Mouse (Mus musculus) midbrain, embryonic 13.5 days (tissue): Measurements from ENCODE around the gene Crtc1. TPM values are rescaled to one million over a fixed set of nuclear protein-coding genes. Genes with fewer than 3 reads are reported as not detected.
A peak's percentile ranks its signal among the peaks of the same experiment; 100 is the strongest.

Source experiments
- ATAC-seq: fragments of 200-750 bp; cut with Nextera tagmentation; 2 replicates; pipeline ENCODE4 v1.8.0; 2017; ENCODE audit warnings: mild to moderate bottlenecking, moderate TSS enrichment, moderate library complexity
- H3K27ac ChIP-seq: fragments of 300-500 bp; sonication (generic); 2 replicates; pipeline ENCODE4 v1.5.1; 2015; ENCODE audit warnings: inconsistent platforms, mild to moderate bottlenecking, moderate library complexity
- H3K27me3 ChIP-seq: fragments of 300-500 bp; sonication (generic); 2 replicates; pipeline ENCODE4 v1.6.1; 2015; ENCODE audit warnings: mild to moderate bottlenecking, inconsistent platforms
- H3K36me3 ChIP-seq: fragments of 300-500 bp; sonication (generic); 2 replicates; pipeline ENCODE4 v1.6.1; 2015; ENCODE audit warnings: mild to moderate bottlenecking, inconsistent platforms
- H3K4me1 ChIP-seq: fragments of 300-500 bp; sonication (generic); replicated peaks from 2 replicates; pipeline ENCODE4 v1.6.1; 2015; ENCODE audit warnings: inconsistent platforms
- H3K4me2 ChIP-seq: fragments of 300-500 bp; sonication (generic); replicated peaks from 2 replicates; pipeline ENCODE4 v1.6.1; 2015; ENCODE audit warnings: moderate library complexity, mild to moderate bottlenecking, inconsistent platforms
- H3K4me3 ChIP-seq: fragments of 300-500 bp; sonication (generic); replicated peaks from 2 replicates; pipeline ENCODE4 v1.5.1; 2015; ENCODE audit warnings: mild to moderate bottlenecking, inconsistent platforms
- H3K9ac ChIP-seq: fragments of 300-500 bp; sonication (generic); replicated peaks from 2 replicates; pipeline ENCODE4 v1.6.1; 2015; ENCODE audit warnings: mild to moderate bottlenecking, inconsistent platforms
- H3K9me3 ChIP-seq: fragments of 300-500 bp; sonication (generic); 2 replicates; pipeline ENCODE4 v1.6.1; 2016; ENCODE audit warnings: mild to moderate bottlenecking, inconsistent platforms
- WGBS: fragments of 180-500 bp; shearing (Covaris S2); methylation state at CpG from one replicate; pipeline ENCODE4 v1.1.7; 2015; 5-methylcytosine and 5-hydroxymethylcytosine counted together
- polyA plus RNA-seq: library from polyadenylated mRNA; unstranded; fragments of >200 nt; fragmentation: Nextera tagmentation; extraction: Ambion mirVana; gene quantifications from 2 replicates; pipeline ENCODE4 v1.2.1, GENCODE M21; 2015

Crtc1 gene
- polyA plus RNA-seq, 1 experiment from 2014 or later: 36.1 TPM

- Histone ChIP-seq H3K4me1 (peaks cover 14% of the 10 kb centered on the region), H3K9ac (no peak overlapping the region), H3K4me2 (no peak overlapping the region), H3K36me3 (peaks cover 4% of the 10 kb centered on the region; the same call in 1 of the 2 replicates), H3K27me3 (no peaks in the 10 kb centered on the region), H3K9me3 (no peaks in the 10 kb centered on the region), H3K27ac (no peak overlapping the region), H3K4me3 (no peak overlapping the region)
- 0 out of 2 replicates have a peak, but pooled peaks have one; percentile 47 for ATAC-seq
- WGBS: 59% methylated on average over 2 of the region's 2 CpGs
Observed at GRCm38 (mm10) chr8:70469938-70470337, 30.6 kb upstream of the Crtc1 start.

DNA sequence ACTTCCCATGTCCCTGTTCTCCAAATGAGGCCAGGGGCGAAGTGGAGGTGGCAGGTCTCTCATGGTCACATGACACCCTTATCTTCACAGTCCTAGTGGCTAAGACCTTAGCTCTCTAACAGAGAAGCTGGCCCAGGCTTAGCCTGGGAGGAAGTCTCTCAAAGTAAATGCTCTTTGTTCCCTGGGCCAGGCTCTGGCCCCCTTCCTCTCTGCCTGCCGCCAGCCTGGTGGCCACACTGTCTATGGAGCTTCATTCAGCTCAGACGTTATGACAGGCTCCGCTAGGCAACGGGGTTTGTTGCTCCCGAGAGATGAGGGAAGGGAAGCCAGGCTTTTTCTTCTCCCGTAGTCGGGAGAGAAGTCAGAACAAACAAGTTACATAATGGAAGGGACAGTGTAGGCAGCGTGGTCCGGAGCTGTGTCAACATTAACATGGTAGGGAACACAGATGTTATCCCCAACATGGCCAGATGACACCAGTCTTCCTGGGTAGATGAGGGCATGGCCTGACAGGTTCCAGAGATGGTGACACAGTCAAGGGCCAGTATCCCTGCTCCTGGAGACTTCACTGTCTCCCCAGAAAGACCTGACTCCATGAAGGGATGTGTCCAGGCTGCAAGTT lies 30.0 kb upstream of the Crtc1 start:
- peak; percentile 54; the same call in 1 of the 2 replicates for ATAC-seq
- peaks cover 14% of the 10 kb centered on the region for H3K4me1 ChIP-seq
- H3K36me3 ChIP-seq: peaks cover 4% of the 10 kb centered on the region; the same call in 1 of the 2 replicates
- H3K4me2 ChIP-seq: no peak overlapping the region
- 61% methylated on average over 10 of the region's 10 CpGs for WGBS
- no peak overlapping the region for H3K27ac ChIP-seq
- H3K9me3 ChIP-seq: no peaks in the 10 kb centered on the region
- no peaks in the 10 kb centered on the region for H3K27me3 ChIP-seq
- H3K4me3 ChIP-seq: no peak overlapping the region
- H3K9ac ChIP-seq: no peak overlapping the region

- no peak overlapping the region for H3K9ac ChIP-seq
- H3K9me3 ChIP-seq: no peaks in the 10 kb centered on the region
- H3K27me3 ChIP-seq: no peaks in the 10 kb centered on the region
- peaks cover 4% of the 10 kb centered on the region; the same call in 1 of the 2 replicates for H3K36me3 ChIP-seq
- ATAC-seq: no peak
- H3K27ac ChIP-seq: no peak overlapping the region
- WGBS: 90% methylated on average over 4 of the region's 4 CpGs
- H3K4me3 ChIP-seq: no peak overlapping the region
- peaks cover 14% of the 10 kb centered on the region for H3K4me1 ChIP-seq
- no peak overlapping the region for H3K4me2 ChIP-seq
Observed at GRCm38 (mm10) chr8:70468733-70469132, 29.4 kb upstream of the Crtc1 start.

- 70% methylated on average over 1 of the region's 1 CpGs for WGBS
- no peak for ATAC-seq
Observed at GRCm38 (mm10) chr8:70467907-70468306, 28.5 kb upstream of the Crtc1 start.

GRCm38 (mm10) chr8:70467229-70467725 lies 27.9 kb upstream of the Crtc1 start:
- Histone ChIP-seq H3K9me3 (no peaks in the 10 kb centered on the region), H3K36me3 (peaks cover 4% of the 10 kb centered on the region; the same call in 1 of the 2 replicates), H3K27me3 (no peaks in the 10 kb centered on the region), H3K9ac (no peak overlapping the region), H3K4me3 (no peak overlapping the region), H3K4me2 (no peak overlapping the region), H3K27ac (no peak overlapping the region), H3K4me1 (peaks cover 20% of the 10 kb centered on the region)
- no peak for ATAC-seq
- WGBS: 83% methylated on average over 5 of the region's 5 CpGs

More at GRCm38 (mm10) chr8:70467907-70468306, 28.5 kb upstream of the Crtc1 start:
- Histone ChIP-seq H3K4me2 (no peak overlapping the region), H3K4me1 (peaks cover 20% of the 10 kb centered on the region), H3K9me3 (no peaks in the 10 kb centered on the region), H3K27ac (no peak overlapping the region), H3K4me3 (no peak overlapping the region), H3K36me3 (peaks cover 4% of the 10 kb centered on the region; the same call in 1 of the 2 replicates), H3K27me3 (no peaks in the 10 kb centered on the region), H3K9ac (no peak overlapping the region)

DNA sequence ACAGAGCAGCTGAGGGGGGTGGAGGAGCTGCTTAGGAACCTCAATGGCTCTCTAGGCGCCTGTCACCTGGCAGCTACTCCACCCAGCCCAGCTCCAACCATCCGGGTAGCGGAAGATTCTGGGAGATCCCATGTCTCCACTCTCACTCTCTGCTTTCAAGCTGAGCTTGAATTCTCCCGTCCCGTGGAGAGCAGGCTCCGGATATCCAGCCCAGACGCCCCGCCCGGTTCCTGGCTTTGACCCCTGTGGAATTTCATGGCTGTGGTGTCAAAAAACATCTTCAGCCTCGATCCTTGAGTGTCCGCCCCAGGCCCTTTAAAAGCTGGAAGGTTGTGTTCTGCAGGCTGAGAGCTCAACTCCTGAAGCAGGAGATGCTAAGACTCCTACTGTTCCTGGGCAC lies 27.4 kb upstream of the Crtc1 start:
- Histone ChIP-seq H3K4me2 (no peak overlapping the region), H3K9ac (no peak overlapping the region), H3K9me3 (no peaks in the 10 kb centered on the region), H3K4me3 (no peak overlapping the region), H3K4me1 (peaks cover 20% of the 10 kb centered on the region), H3K27ac (no peak overlapping the region), H3K27me3 (no peaks in the 10 kb centered on the region), H3K36me3 (peaks cover 4% of the 10 kb centered on the region; the same call in 1 of the 2 replicates)
- ATAC-seq: no peak
- 82% methylated on average over 11 of the region's 11 CpGs for WGBS

GRCm38 (mm10) chr8:70466305-70466704 lies 26.9 kb upstream of the Crtc1 start:
- H3K9ac ChIP-seq: no peak overlapping the region
- no peaks in the 10 kb centered on the region for H3K27me3 ChIP-seq
- 86% methylated on average over 4 of the region's 4 CpGs for WGBS
- no peak overlapping the region for H3K4me2 ChIP-seq
- H3K9me3 ChIP-seq: no peaks in the 10 kb centered on the region
- H3K36me3 ChIP-seq: peaks cover 4% of the 10 kb centered on the region; the same call in 1 of the 2 replicates
- no peak for ATAC-seq
- no peak overlapping the region for H3K4me3 ChIP-seq
- H3K27ac ChIP-seq: no peak overlapping the region
- peaks cover 20% of the 10 kb centered on the region for H3K4me1 ChIP-seq

DNA sequence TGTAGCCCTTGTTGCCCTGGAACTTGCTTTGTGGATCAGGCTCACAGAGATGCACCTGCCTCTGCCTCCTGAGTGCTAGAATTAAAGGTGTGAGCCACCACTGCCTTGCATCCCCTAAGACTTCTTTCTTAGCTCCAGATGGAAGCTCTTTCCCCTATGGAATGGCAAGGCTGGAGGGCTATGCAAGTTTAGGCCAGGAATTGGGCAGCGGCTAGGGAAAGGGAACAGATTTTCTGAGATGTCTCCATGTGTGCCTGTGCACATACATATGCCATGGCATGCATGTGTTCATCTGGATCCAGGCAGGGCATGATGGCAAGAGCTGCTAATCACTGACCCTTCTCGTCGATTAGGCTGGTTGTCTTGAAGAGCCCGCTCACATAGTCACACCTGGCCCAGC lies 26.3 kb upstream of the Crtc1 start:
- Histone ChIP-seq H3K4me2 (no peak overlapping the region), H3K27me3 (no peaks in the 10 kb centered on the region), H3K4me3 (no peak overlapping the region), H3K9me3 (no peaks in the 10 kb centered on the region), H3K36me3 (peaks cover 4% of the 10 kb centered on the region; the same call in 1 of the 2 replicates), H3K9ac (no peak overlapping the region), H3K4me1 (peaks cover 20% of the 10 kb centered on the region), H3K27ac (no peak overlapping the region)
- no peak for ATAC-seq
- 96% methylated on average over 4 of the region's 4 CpGs for WGBS

GRCm38 (mm10) chr8:70464162-70464561 lies 24.8 kb upstream of the Crtc1 start:
- H3K36me3 ChIP-seq: peaks cover 4% of the 10 kb centered on the region; the same call in 1 of the 2 replicates
- no peak for ATAC-seq
- peaks cover 9% of the 10 kb centered on the region for H3K4me1 ChIP-seq
- H3K27me3 ChIP-seq: no peaks in the 10 kb centered on the region
- no peak overlapping the region for H3K27ac ChIP-seq
- WGBS: 92% methylated on average over 6 of the region's 6 CpGs
- no peak overlapping the region for H3K9ac ChIP-seq
- H3K4me3 ChIP-seq: no peak overlapping the region
- no peaks in the 10 kb centered on the region for H3K9me3 ChIP-seq
- no peak overlapping the region for H3K4me2 ChIP-seq

DNA sequence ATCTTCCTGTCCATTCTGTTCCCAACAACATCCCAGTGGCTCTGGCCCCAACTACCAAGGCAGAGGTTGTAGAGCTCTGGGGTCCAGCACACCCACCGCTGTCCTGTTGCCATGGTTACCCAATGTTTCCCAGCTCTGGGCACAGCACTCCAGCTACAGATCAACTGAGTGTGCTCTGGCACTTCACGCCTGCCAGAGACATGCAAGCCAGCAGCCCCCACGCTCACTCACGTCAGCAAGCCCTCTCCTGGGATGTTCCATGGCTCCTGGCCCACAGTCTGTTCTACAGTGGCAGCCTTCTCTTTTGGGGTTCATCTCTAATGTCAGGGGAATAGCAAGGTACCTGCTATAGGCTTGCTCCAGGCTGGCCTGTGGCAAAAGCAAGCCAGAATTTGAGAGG lies 23.9 kb upstream of the Crtc1 start:
- Histone ChIP-seq H3K4me1 (peaks cover 6% of the 10 kb centered on the region), H3K9me3 (no peaks in the 10 kb centered on the region), H3K36me3 (peaks cover 4% of the 10 kb centered on the region; the same call in 1 of the 2 replicates), H3K4me2 (no peak overlapping the region), H3K9ac (no peak overlapping the region; the same call in 1 of the 2 replicates), H3K27me3 (no peaks in the 10 kb centered on the region), H3K4me3 (no peak overlapping the region), H3K27ac (no peak overlapping the region)
- 72% methylated on average over 4 of the region's 4 CpGs for WGBS
- ATAC-seq: no peak

DNA sequence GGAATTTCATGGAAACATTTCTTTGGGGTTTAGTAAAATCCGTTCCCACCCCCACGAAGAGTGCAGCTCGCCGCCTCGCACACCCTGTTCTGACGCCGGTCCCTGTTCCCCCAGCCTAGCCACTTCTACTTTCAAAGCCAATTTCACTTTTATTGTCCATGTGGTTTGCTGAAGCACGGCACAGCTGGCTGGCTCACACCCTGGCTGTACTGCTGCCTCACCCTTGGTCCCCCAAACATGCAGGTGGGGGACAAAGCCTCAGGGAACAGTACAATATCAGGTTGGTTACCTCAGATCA lies 23.1 kb upstream of the Crtc1 start:
- ATAC-seq: no peak
- H3K9me3 ChIP-seq: no peaks in the 10 kb centered on the region
- H3K27me3 ChIP-seq: no peaks in the 10 kb centered on the region
- peaks cover 6% of the 10 kb centered on the region for H3K4me1 ChIP-seq
- no peak overlapping the region for H3K27ac ChIP-seq
- no peak overlapping the region for H3K4me2 ChIP-seq
- no peak overlapping the region for H3K9ac ChIP-seq
- H3K4me3 ChIP-seq: no peak overlapping the region
- H3K36me3 ChIP-seq: peaks cover 4% of the 10 kb centered on the region; the same call in 1 of the 2 replicates
- 92% methylated on average over 8 of the region's 8 CpGs for WGBS

GRCm38 (mm10) chr8:70461765-70462515 lies 22.6 kb upstream of the Crtc1 start:
- H3K4me2 ChIP-seq: no peak overlapping the region
- no peaks in the 10 kb centered on the region for H3K9me3 ChIP-seq
- no peaks in the 10 kb centered on the region for H3K27me3 ChIP-seq
- peaks cover 6% of the 10 kb centered on the region for H3K4me1 ChIP-seq
- H3K36me3 ChIP-seq: peaks cover 4% of the 10 kb centered on the region; the same call in 1 of the 2 replicates
- no peak overlapping the region for H3K9ac ChIP-seq
- no peak overlapping the region for H3K27ac ChIP-seq
- peak; percentile 22; the same call in 1 of the 2 replicates for ATAC-seq
- WGBS: 91% methylated on average over 16 of the region's 16 CpGs
- H3K4me3 ChIP-seq: no peak overlapping the region
